Mouse (Mus musculus) liver, postnatal 0 days (tissue): ENCODE measurements around the gene Lmnb2.

ENCODE experiments used
- CTCF ChIP-seq: sonication (generic); IDR thresholded peaks from 2 replicates; pipeline ENCODE4 v1.5.1; 2016; ENCODE audit warnings: antibody characterized with exemption, low read depth
- EP300 ChIP-seq: IDR thresholded peaks from 2 replicates; pipeline ENCODE4 v1.6.1; 2016; ENCODE audit warnings: antibody characterized with exemption, low read depth, mild to moderate bottlenecking

DNA sequence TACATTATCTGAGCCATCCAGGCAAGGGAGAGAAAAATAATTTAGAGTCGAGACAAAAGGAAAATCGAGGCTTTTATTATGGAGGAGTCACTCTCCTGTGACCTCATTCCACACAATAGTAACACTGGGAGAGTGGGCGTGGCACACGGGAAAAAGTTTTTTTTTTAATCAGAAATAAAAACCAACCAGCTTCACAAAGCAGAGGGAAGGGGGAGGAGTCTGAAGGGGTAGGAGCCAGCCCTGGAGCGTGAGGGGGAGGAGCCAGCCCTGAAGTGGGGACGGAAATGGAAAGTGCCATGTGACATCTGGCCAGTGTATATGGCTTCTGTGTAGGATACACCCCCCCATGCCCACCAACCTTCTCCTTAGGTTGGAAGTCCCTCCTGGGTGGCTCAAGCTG lies 30.5 kb upstream of the Lmnb2 start:
- TF ChIP-seq CTCF (no peak), EP300 (no peak)
